Mouse (Mus musculus) c-Kit-positive CD71-positive TER-119-positive erythroid progenitor cells, embryonic 14.5 days (primary cell): ENCODE data around the gene H2-M10.4.
"Not testable (repeated sequence)": the region's sequence is repeated elsewhere in the genome, so short reads cannot be mapped to it uniquely, and the experiment has no call there.

Experiments
- DNase-seq: peaks from one replicate; pipeline ENCODE4 v3.0.0-alpha.2; 2013; ENCODE audit warnings: low spot score

The H2-M10.4 gene

GRCm38 (mm10) chr17:36462234-36462633 lies at the start of gene H2-M10.4:
TSS of gene H2-M10.4 (minus strand) at chr17:36462334.
- DNase-seq, result no peak

GRCm38 (mm10) chr17:36503910-36504309 lies 41.8 kb upstream of the H2-M10.4 start:
- DNase-seq, result no peak

- no peak for DNase-seq
These were observed 38.3 kb upstream of the H2-M10.4 start for GRCm38 (mm10) chr17:36500435-36500834.

- not testable (repeated sequence) for DNase-seq
These were observed 26.0 kb upstream of the H2-M10.4 start for GRCm38 (mm10) chr17:36488181-36488580.

- DNase-seq, result no peak
These were observed 24.6 kb upstream of the H2-M10.4 start for GRCm38 (mm10) chr17:36486687-36487230.

GRCm38 (mm10) chr17:36483865-36484264 lies 21.7 kb upstream of the H2-M10.4 start:
- DNase-seq, result no peak

- no peak for DNase-seq
These were observed 5.9 kb downstream of the H2-M10.4 start for GRCm38 (mm10) chr17:36456260-36456659.

GRCm38 (mm10) chr17:36431411-36431810 lies 30.7 kb downstream of the H2-M10.4 start:
- no peak for DNase-seq

GRCm38 (mm10) chr17:36418091-36418754 lies 43.9 kb downstream of the H2-M10.4 start:
- DNase-seq, result peak; percentile 26

- no peak for DNase-seq
These were observed 44.7 kb downstream of the H2-M10.4 start for GRCm38 (mm10) chr17:36417416-36417815.

GRCm38 (mm10) chr17:36415407-36415806 lies 46.7 kb downstream of the H2-M10.4 start:
- no peak for DNase-seq

- DNase-seq, result no peak
These were observed 47.8 kb downstream of the H2-M10.4 start for GRCm38 (mm10) chr17:36414361-36414760.
